Mouse (Mus musculus) CH12.LX (cell line): ENCODE results near the gene Mospd3. TPM values are rescaled to one million over a fixed set of nuclear protein-coding genes. Genes with fewer than 3 reads are reported as not detected.

Source experiments
- DNase-seq: peaks from one replicate; pipeline ENCODE4 v3.0.0-alpha.2; 2013; ENCODE audit errors: extremely low read depth
- H3K27ac ChIP-seq: 2 replicates; pipeline ENCODE4 v1.5.1; 2012; ENCODE audit warnings: low read depth, mild to moderate bottlenecking, control low read depth, moderate library complexity; ENCODE audit not compliant: insufficient read depth
- H3K27me3 ChIP-seq: replicated peaks from 2 replicates; pipeline ENCODE3; 2012; ENCODE audit warnings: inconsistent platforms
- H3K36me3 ChIP-seq, 2 experiments: replicated peaks in 1 of 2; 2 replicates each; pipeline versions ENCODE3 to v1.6.1; 2012; ENCODE audit warnings: inconsistent platforms in 1 of 2, low read length in 1 of 2, mild to moderate bottlenecking in 1 of 2, mixed read lengths in 1 of 2, moderate library complexity in 1 of 2; ENCODE audit not compliant: control insufficient read depth in 1 of 2, insufficient read depth in 1 of 2
- H3K4me1 ChIP-seq, 2 experiments: 2 replicates each; pipeline ENCODE4 v1.6.1; 2012; ENCODE audit warnings: inconsistent platforms in 1 of 2, moderate library complexity in 1 of 2; ENCODE audit not compliant: insufficient read depth in 2 of 2, control insufficient read depth in 1 of 2
- H3K4me2 ChIP-seq: 2 replicates; pipeline ENCODE4 v1.6.1; 2012; ENCODE audit warnings: low read depth, mild to moderate bottlenecking, control low read depth; ENCODE audit not compliant: poor library complexity, insufficient read depth, severe bottlenecking
- H3K4me3 ChIP-seq, 3 experiments: fragments of 150-350 bp in 1 of 3; sonication (generic) in 1 of 3; replicated peaks in 1 of 3; 2 replicates each; pipeline versions ENCODE3 to v1.5.1; 2011 to 2012; ENCODE audit warnings: low read depth in 2 of 3, low read length in 2 of 3, mild to moderate bottlenecking in 2 of 3, moderate library complexity in 2 of 3, control low read depth in 1 of 3, improper control_type of control experiment in 1 of 3, inconsistent platforms in 1 of 3, mixed read lengths in 1 of 3; ENCODE audit not compliant: poor library complexity in 1 of 3
- H3K79me2 ChIP-seq: replicated peaks from 2 replicates; pipeline ENCODE4 v1.6.1; 2012; ENCODE audit warnings: mild to moderate bottlenecking, moderate library complexity; ENCODE audit not compliant: control insufficient read depth, poor library complexity, insufficient read depth, severe bottlenecking; ENCODE audit errors: extremely low read depth
- H3K9ac ChIP-seq: 2 replicates; pipeline ENCODE4 v1.6.1; 2012; ENCODE audit warnings: low read depth, mild to moderate bottlenecking, control low read depth, moderate library complexity; ENCODE audit not compliant: insufficient read depth
- H3K9me3 ChIP-seq: replicated peaks from 2 replicates; pipeline ENCODE3; 2012; ENCODE audit warnings: low read length, inconsistent platforms, mixed read lengths
- CHD1 ChIP-seq: IDR thresholded peaks from 2 replicates; pipeline ENCODE4 v1.6.1; 2012; ENCODE audit warnings: low read depth, low read length, improper control_type of control experiment, inconsistent platforms
- CHD2 ChIP-seq: IDR thresholded peaks from 2 replicates; pipeline ENCODE4 v1.6.1; 2011; ENCODE audit warnings: low read length, improper control_type of control experiment
- CTCF ChIP-seq, 2 experiments: IDR thresholded peaks in 1 of 2; conservative IDR thresholded peaks in 1 of 2; 2 replicates each; pipeline ENCODE4 v1.5.1; 2011 to 2012; ENCODE audit warnings: low read depth in 2 of 2, low read length in 2 of 2, improper control_type of control experiment in 1 of 2, inconsistent platforms in 1 of 2, mild to moderate bottlenecking in 1 of 2, moderate library complexity in 1 of 2
- ELF1 ChIP-seq: IDR thresholded peaks from 2 replicates; pipeline ENCODE4 v1.6.1; 2014; ENCODE audit warnings: low read depth, mild to moderate bottlenecking, inconsistent platforms, low read length, improper control_type of control experiment
- ETS1 ChIP-seq: conservative IDR thresholded peaks from 2 replicates; pipeline ENCODE4 v1.6.1; 2012; ENCODE audit warnings: low read depth, mild to moderate bottlenecking, inconsistent platforms, low read length, improper control_type of control experiment, moderate library complexity
- GABPA ChIP-seq: IDR thresholded peaks from 2 replicates; pipeline ENCODE4 v1.6.1; 2012; ENCODE audit warnings: low read depth, low read length, improper control_type of control experiment, inconsistent platforms; ENCODE audit not compliant: insufficient replicate concordance
- IRF4 ChIP-seq: IDR thresholded peaks from 2 replicates; pipeline ENCODE4 v1.6.1; 2014; ENCODE audit warnings: low read depth, mild to moderate bottlenecking, inconsistent platforms, low read length, improper control_type of control experiment
- MAX ChIP-seq: IDR thresholded peaks from 2 replicates; pipeline ENCODE4 v1.6.1; 2011; ENCODE audit warnings: low read length, improper control_type of control experiment
- MAZ ChIP-seq: IDR thresholded peaks from 2 replicates; pipeline ENCODE4 v1.6.1; 2012; ENCODE audit warnings: low read depth, mild to moderate bottlenecking, inconsistent platforms, low read length, improper control_type of control experiment, moderate library complexity
- MEF2A ChIP-seq: IDR thresholded peaks from 2 replicates; pipeline ENCODE4 v1.6.1; 2014; ENCODE audit warnings: low read depth, mild to moderate bottlenecking, inconsistent platforms, low read length, improper control_type of control experiment, borderline replicate concordance
- MXI1 ChIP-seq: IDR thresholded peaks from 2 replicates; pipeline ENCODE4 v1.6.1; 2011; ENCODE audit warnings: mild to moderate bottlenecking, low read depth, low read length, improper control_type of control experiment
- MYC ChIP-seq: IDR thresholded peaks from 2 replicates; pipeline ENCODE4 v1.6.1; 2011; ENCODE audit warnings: low read depth, mild to moderate bottlenecking, improper control_type of control experiment, low read length
- NELFE ChIP-seq: IDR thresholded peaks from 2 replicates; pipeline ENCODE4 v1.6.1; 2011; ENCODE audit warnings: low read depth, low read length, improper control_type of control experiment
- NRF1 ChIP-seq: IDR thresholded peaks from 2 replicates; pipeline ENCODE4 v1.6.1; 2014; ENCODE audit warnings: low read depth, mild to moderate bottlenecking, inconsistent platforms, low read length, improper control_type of control experiment, moderate library complexity
- PAX5 ChIP-seq: IDR thresholded peaks from 2 replicates; pipeline ENCODE4 v1.6.1; 2012; ENCODE audit warnings: low read length, inconsistent platforms, mixed read lengths
- POLR2A ChIP-seq: IDR thresholded peaks from 2 replicates; pipeline ENCODE4 v1.6.1; 2011; ENCODE audit warnings: low read depth, mild to moderate bottlenecking, improper control_type of control experiment, low read length
- POLR2AphosphoS2 ChIP-seq: IDR thresholded peaks from 2 replicates; pipeline ENCODE4 v1.6.1; 2011; ENCODE audit warnings: low read depth, low read length, improper control_type of control experiment
- RAD21 ChIP-seq: IDR thresholded peaks from 2 replicates; pipeline ENCODE4 v1.6.1; 2011; ENCODE audit warnings: low read depth, mild to moderate bottlenecking, low read length, improper control_type of control experiment, moderate library complexity
- SIN3A ChIP-seq: IDR thresholded peaks from 2 replicates; pipeline ENCODE4 v1.6.1; 2012; ENCODE audit warnings: low read length, improper control_type of control experiment, inconsistent platforms
- SMC3 ChIP-seq: IDR thresholded peaks from 2 replicates; pipeline ENCODE4 v1.6.1; 2011; ENCODE audit warnings: low read depth, low read length, improper control_type of control experiment
- TBP ChIP-seq: conservative IDR thresholded peaks from 2 replicates; pipeline ENCODE4 v1.6.1; 2011; ENCODE audit warnings: low read depth, low read length, improper control_type of control experiment
- UBTF ChIP-seq: IDR thresholded peaks from 2 replicates; pipeline ENCODE4 v1.6.1; 2012; ENCODE audit warnings: low read depth, mild to moderate bottlenecking, inconsistent platforms, low read length, improper control_type of control experiment, moderate library complexity
- USF1 ChIP-seq: IDR thresholded peaks from 2 replicates; pipeline ENCODE4 v1.6.1; 2014; ENCODE audit warnings: low read depth, mild to moderate bottlenecking, inconsistent platforms, low read length, improper control_type of control experiment
- ZC3H11A ChIP-seq: IDR thresholded peaks from 2 replicates; pipeline ENCODE4 v1.6.1; 2012; ENCODE audit warnings: low read depth, mild to moderate bottlenecking, inconsistent platforms, low read length, improper control_type of control experiment
- ZKSCAN1 ChIP-seq: IDR thresholded peaks from 2 replicates; pipeline ENCODE4 v1.6.1; 2012; ENCODE audit warnings: low read depth, inconsistent platforms, low read length, improper control_type of control experiment, borderline replicate concordance
- dilution Hi-C: fragments of 300-500 bp; cut with MboI; formaldehyde crosslinking; loops from 2 replicates; pipeline ENCODE4 v1.14.3; 2020; ENCODE audit warnings: low sequenced_read_pairs; ENCODE audit not compliant: extremely low pct_unique_long_range_greater_than_20kb, extremely low pct_ligation_motif_present
- in situ Hi-C: fragments of 300-500 bp; cut with MboI; formaldehyde crosslinking; loops from 3 replicates; pipeline ENCODE4 v1.14.3; 2019; ENCODE audit warnings: low sequenced_read_pairs, low pct_ligation_motif_present, low pct_unique_long_range_greater_than_20kb, mixed read lengths
- polyA plus RNA-seq: library from polyadenylated mRNA; unstranded; fragments of >175 nt; gene quantifications from 2 replicates; pipeline ENCODE4 v1.2.1, GENCODE M21; 2012; ENCODE audit warnings: low read depth; ENCODE audit not compliant: insufficient read length
- total RNA-seq, 2 experiments: library from RNA; depleted of rRNA; stranded (reverse); fragments of 300-350 nt in 1 of 2; fragments of >200 nt in 1 of 2; gene quantifications; 2 replicates each; pipeline ENCODE4 v1.2.3; 2012 to 2014

Mospd3 gene
- total and polyA plus RNA-seq, 3 experiments = 1.5 to 23.7 (median 4.2) TPM

DNA sequence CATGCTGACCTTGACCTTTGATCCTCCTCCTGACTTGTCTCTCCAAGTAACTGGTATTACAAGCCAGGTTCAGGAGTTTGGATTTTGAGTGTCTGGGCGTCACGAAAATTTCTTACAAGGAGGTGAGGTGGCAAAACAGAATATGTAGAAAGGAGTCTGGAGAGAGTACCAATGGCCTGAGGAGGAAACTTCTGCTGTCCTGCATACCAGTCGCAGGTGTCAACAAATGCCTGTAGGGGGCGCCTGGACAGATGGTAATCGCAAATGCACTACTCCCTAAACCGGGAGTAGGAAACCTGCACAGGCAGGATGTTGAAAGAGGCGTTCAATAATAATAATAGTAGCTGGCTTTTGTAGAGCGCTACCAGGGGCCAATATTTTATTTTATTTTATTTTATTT, 15.9 kb downstream of the Mospd3 start:
- dilution Hi-C loops (no loop called here), in situ Hi-C loops (no loop called here)
- H3K4me3 ChIP-seq = no peak overlapping the region
- peak; percentile 58 for TF ChIP-seq RAD21
- no peak for TF ChIP-seq ELF1
- no peak for TF ChIP-seq NELFE
- TF ChIP-seq NRF1 = no peak
- no peak for TF ChIP-seq CHD2
- no peak for TF ChIP-seq MAX
- no peak for TF ChIP-seq MAZ
- peak; percentile 50; the same call in 1 of the 2 replicates for TF ChIP-seq IRF4
- no peak for TF ChIP-seq ZC3H11A
- no peak for TF ChIP-seq MEF2A
- TF ChIP-seq GABPA = no peak
- TF ChIP-seq SMC3 = peak; percentile 60
- TF ChIP-seq ETS1 = no peak
- TF ChIP-seq CTCF (conservative IDR thresholded peaks at IDR 0.05 in 1 of 2, IDR thresholded peaks at IDR 0.05 in 1 of 2; ENCODE audit: low read depth in 2 of 2, low read length in 2 of 2) = peak; percentile 48 to 82; a peak in 3 of 4 replicates
- TF ChIP-seq MYC = no peak
- TF ChIP-seq SIN3A = no peak
- TF ChIP-seq MXI1 = no peak
- TF ChIP-seq ZKSCAN1 = no peak
- no peak for TF ChIP-seq CHD1
- no peak for TF ChIP-seq USF1
- TF ChIP-seq PAX5 = no peak
- no peaks in the 10 kb centered on the region for H3K4me1 ChIP-seq
- peaks cover 3% of the 10 kb centered on the region for H3K27me3 ChIP-seq
- H3K36me3 ChIP-seq = no peaks in the 10 kb centered on the region
- no peak overlapping the region for H3K27ac ChIP-seq
- H3K9me3 ChIP-seq = peaks cover 6% of the 10 kb centered on the region
- H3K79me2 ChIP-seq = no peaks in the 10 kb centered on the region
- no peak overlapping the region for H3K9ac ChIP-seq
- no peak overlapping the region for H3K4me2 ChIP-seq
- DNase-seq = peak; percentile 52

DNA sequence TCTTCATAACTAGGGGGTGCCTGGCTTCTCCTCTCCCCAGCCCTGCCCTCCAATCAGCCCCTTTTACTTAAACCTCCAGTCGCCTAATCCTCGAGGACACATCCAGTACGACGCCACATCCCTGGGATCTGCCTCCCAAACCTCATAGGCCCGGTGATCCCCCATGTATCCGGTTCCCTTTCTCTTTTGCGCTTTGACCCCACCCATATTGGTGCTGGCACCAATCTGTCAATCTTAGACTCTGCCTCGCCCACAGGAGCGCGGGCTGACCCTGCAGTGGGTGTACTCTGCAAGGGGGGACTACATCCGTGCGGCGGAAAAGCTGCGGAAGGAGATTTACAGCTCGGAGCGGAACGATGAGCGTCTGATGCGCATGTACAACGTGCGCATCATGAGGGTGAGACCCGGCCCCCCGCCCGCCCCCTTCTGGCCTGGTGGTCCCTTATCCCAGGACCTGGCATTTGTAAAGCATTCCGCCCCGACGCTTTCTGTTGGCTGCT, 17.1 kb downstream of the Mospd3 start:
- H3K9ac ChIP-seq = no peak overlapping the region
- peaks cover 3% of the 10 kb centered on the region for H3K27me3 ChIP-seq
- in situ Hi-C loops (no loop called here), dilution Hi-C loops (no loop called here)
- H3K4me2 ChIP-seq = no peak overlapping the region
- no peaks in the 10 kb centered on the region for H3K4me1 ChIP-seq
- no peak overlapping the region for H3K4me3 ChIP-seq
- DNase-seq = no peak
- TF ChIP-seq MAX = no peak
- no peak for TF ChIP-seq TBP
- TF ChIP-seq USF1 = no peak
- no peak for TF ChIP-seq SIN3A
- TF ChIP-seq GABPA = no peak
- no peak for TF ChIP-seq SMC3
- TF ChIP-seq MXI1 = no peak
- TF ChIP-seq POLR2A = no peak
- no peak for TF ChIP-seq MAZ
- TF ChIP-seq POLR2AphosphoS2 = no peak
- no peak for TF ChIP-seq ZKSCAN1
- no peak for TF ChIP-seq UBTF
- peaks cover 6% of the 10 kb centered on the region for H3K9me3 ChIP-seq
- H3K27ac ChIP-seq = no peak overlapping the region
- no peaks in the 10 kb centered on the region for H3K36me3 ChIP-seq
- no peaks in the 10 kb centered on the region for H3K79me2 ChIP-seq
